Mouse (Mus musculus) kidney, embryonic 14.5 days (tissue): ENCODE data around the gene Wdr62. TPM values are rescaled to one million over a fixed set of nuclear protein-coding genes. Genes with fewer than 3 reads are reported as not detected.

Source experiments
- ATAC-seq: fragments of 200-750 bp; cut with Nextera tagmentation; 2 replicates; pipeline ENCODE4 v1.8.0; 2017; ENCODE audit warnings: moderate number of reproducible peaks, mild to moderate bottlenecking, moderate TSS enrichment, moderate library complexity; ENCODE audit not compliant: low FRiP score, low TSS enrichment
- H3K27ac ChIP-seq: fragments of 300-500 bp; sonication (generic); 2 replicates; pipeline ENCODE4 v1.5.1; 2014; ENCODE audit warnings: low read depth, mild to moderate bottlenecking, low read length, moderate library complexity, mixed read lengths
- H3K27me3 ChIP-seq: fragments of 300-500 bp; sonication (generic); 2 replicates; pipeline ENCODE4 v1.6.1; 2014; ENCODE audit warnings: mild to moderate bottlenecking, low read length; ENCODE audit not compliant: control insufficient read depth, insufficient read depth
- H3K36me3 ChIP-seq: fragments of 300-500 bp; sonication (generic); 2 replicates; pipeline ENCODE4 v1.6.1; 2014; ENCODE audit warnings: low read length, mixed read lengths; ENCODE audit not compliant: control insufficient read depth, insufficient read depth
- H3K4me1 ChIP-seq: fragments of 300-500 bp; sonication (generic); 2 replicates; pipeline ENCODE4 v1.6.1; 2014; ENCODE audit warnings: low read length, mixed read lengths; ENCODE audit not compliant: control insufficient read depth, insufficient read depth
- H3K4me2 ChIP-seq: fragments of 300-500 bp; sonication (generic); replicated peaks from 2 replicates; pipeline ENCODE4 v1.6.1; 2014; ENCODE audit warnings: low read depth, mild to moderate bottlenecking, low read length
- H3K4me3 ChIP-seq: fragments of 300-500 bp; sonication (generic); 2 replicates; pipeline ENCODE4 v1.5.1; 2014; ENCODE audit warnings: mild to moderate bottlenecking, low read length
- H3K9ac ChIP-seq: fragments of 300-500 bp; sonication (generic); 2 replicates; pipeline ENCODE4 v1.6.1; 2014; ENCODE audit warnings: low read depth, mild to moderate bottlenecking, low read length, moderate library complexity
- H3K9me3 ChIP-seq: fragments of 300-500 bp; sonication (generic); 2 replicates; pipeline ENCODE4 v1.6.1; 2016; ENCODE audit warnings: low read length; ENCODE audit not compliant: control insufficient read depth
- WGBS: fragments of 180-500 bp; shearing (Covaris S2); extraction: QIAGEN DNeasy Blood & Tissue Kit; methylation state at CpG from one replicate; pipeline ENCODE4 v1.1.7; 2014; 5-methylcytosine and 5-hydroxymethylcytosine counted together
- polyA plus RNA-seq: library from polyadenylated mRNA; unstranded; fragments of >200 nt; fragmentation: Nextera tagmentation; extraction: Ambion mirVana; gene quantifications from 2 replicates; pipeline ENCODE4 v1.2.1, GENCODE M21; 2014

The Wdr62 gene
- polyA plus RNA-seq, 1 experiment from 2014 or later, result 11.1 TPM

DNA sequence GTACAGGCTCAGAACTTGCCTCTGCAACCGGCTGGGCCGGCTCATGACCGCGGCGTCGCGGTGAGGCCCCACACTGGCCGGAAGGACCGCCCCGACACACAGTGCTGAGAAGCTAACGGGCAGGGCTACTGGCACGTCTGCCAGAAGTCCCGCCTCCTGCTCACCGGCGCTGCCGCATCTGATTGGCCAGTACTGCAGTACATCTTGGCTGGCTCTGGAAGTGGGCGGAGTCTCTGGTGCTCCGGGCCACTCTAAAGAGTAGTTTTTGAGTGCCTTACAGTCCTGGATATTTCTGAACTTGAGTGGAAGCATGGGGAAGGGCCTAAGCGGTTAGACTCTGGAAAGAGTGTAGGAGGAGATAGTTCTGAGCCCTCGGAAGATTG is 42.1 kb upstream of the Wdr62 start:
- H3K9me3 ChIP-seq, result peaks cover 3% of the 10 kb centered on the region; the same call in 1 of the 2 replicates
- peak overlapping the region; percentile 82 for H3K4me3 ChIP-seq
- peaks cover 16% of the 10 kb centered on the region for H3K4me1 ChIP-seq
- H3K9ac ChIP-seq, result peak overlapping the region; percentile 78
- WGBS, result under 1% methylated on average over 20 of the region's 20 CpGs
- peak overlapping the region; percentile 84 for H3K27ac ChIP-seq
- ATAC-seq, result peak; percentile 98
- no peaks in the 10 kb centered on the region for H3K27me3 ChIP-seq
- no peaks in the 10 kb centered on the region for H3K36me3 ChIP-seq
- H3K4me2 ChIP-seq, result peak overlapping the region; percentile 79

DNA sequence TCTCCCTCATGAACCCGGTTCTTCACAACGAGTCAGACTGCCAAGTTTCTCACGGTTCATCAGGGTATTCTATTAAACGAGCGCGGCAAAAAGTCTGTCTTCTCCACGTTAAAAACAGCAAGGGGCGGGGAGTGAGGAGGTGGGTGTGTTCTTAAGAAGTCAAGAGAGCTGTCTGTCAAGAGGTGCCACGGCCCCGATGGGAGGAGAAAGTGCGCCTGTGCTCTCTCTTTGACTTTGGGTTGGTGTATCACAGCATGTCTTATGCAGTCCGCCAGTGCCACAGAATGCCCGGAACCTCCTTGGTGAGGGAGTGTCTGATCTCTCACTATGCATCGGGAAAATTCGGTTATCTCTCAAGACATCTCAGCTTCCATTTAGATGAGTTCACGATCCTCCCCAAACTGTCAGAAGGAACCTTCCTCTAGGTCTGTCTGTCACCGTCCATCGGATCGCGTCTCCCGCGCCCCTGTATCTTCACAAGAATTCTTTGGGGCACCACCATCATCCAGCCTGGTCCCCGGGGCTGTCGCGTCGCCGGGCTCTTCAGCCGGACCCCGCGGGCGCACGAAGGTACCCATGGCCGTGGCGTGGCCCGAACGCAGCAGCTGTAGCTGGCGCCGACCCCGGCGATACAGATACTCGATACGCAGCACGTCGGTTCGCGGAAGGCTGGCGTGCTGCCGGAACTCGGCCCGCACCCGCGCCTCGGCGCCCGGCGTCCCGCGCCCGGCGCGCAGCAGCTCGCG is 41.5 kb upstream of the Wdr62 start, which contains the start of gene E130208F15Rik:
Gene E130208F15Rik, plus strand, starts transcription at position 202 of the 746 bp plus-strand sequence.
- WGBS, result under 1% methylated on average over 63 of the region's 63 CpGs

DNA sequence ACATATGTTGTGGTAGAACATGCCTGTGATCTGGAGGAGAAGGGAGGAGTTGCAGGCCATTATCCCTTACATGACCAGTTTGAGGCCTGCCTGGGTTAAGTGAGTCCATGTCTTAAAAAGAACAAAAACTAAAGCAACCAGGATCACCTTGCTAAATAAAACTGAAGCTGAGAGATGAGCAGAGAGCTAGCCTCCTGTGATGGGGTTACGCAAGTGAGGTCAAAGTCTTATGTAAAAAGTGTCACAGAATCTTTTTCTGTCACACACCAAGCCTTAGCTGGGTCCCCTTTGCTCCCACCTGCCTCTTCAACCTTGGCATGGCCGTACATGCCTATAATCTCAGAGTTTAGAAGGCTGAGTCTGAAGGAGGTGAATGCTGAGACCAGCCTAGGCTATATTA is 40.7 kb upstream of the Wdr62 start:
- H3K36me3 ChIP-seq, result no peaks in the 10 kb centered on the region
- ATAC-seq, result no peak
- peaks cover 3% of the 10 kb centered on the region; the same call in 1 of the 2 replicates for H3K9me3 ChIP-seq
- H3K4me1 ChIP-seq, result peaks cover 13% of the 10 kb centered on the region
- H3K4me2 ChIP-seq, result peak overlapping the region; percentile 79
- no peak overlapping the region for H3K27ac ChIP-seq
- no peaks in the 10 kb centered on the region for H3K27me3 ChIP-seq
- H3K4me3 ChIP-seq, result peak overlapping the region; percentile 82; the same call in 1 of the 2 replicates
- 82% methylated on average over 2 of the region's 2 CpGs for WGBS
- H3K9ac ChIP-seq, result no peak overlapping the region

More for the DNA sequence above, 41.5 kb upstream of the Wdr62 start, which contains the start of gene E130208F15Rik:
- H3K4me1 ChIP-seq, result peaks cover 13% of the 10 kb centered on the region
- peak; percentile 65 for ATAC-seq
- peak within 1 kb of the TSS; percentile 78 for H3K9ac ChIP-seq
- no peaks in the 10 kb centered on the region for H3K27me3 ChIP-seq
- H3K27ac ChIP-seq, result peak within 1 kb of the TSS; percentile 84
- H3K9me3 ChIP-seq, result peaks cover 3% of the 10 kb centered on the region; the same call in 1 of the 2 replicates
- H3K4me2 ChIP-seq, result peak within 1 kb of the TSS; percentile 79
- no peaks in the 10 kb centered on the region for H3K36me3 ChIP-seq
- peak within 1 kb of the TSS; percentile 82 for H3K4me3 ChIP-seq

DNA sequence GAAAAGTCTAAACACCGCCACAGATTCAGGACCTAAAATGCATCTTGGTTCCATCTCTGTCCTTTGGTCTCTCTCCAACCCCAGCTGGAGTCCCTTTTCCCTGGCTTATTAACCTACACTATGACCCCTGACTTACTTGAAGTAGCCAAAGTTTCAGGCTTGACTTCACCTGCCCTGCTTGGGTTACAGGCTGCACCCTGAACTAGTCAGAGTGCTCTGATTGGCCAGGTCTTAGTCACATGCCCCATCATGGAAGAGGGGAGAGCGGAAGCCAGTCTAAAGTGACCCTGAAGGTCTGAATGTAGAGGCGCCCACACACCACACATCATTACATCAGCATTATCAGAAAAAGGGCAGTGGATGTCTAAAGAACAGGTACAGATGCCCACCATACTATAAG is 37.9 kb upstream of the Wdr62 start:
- Histone ChIP-seq H3K4me2 (no peak overlapping the region), H3K4me1 (peaks cover 21% of the 10 kb centered on the region), H3K9ac (no peak overlapping the region), H3K4me3 (no peak overlapping the region), H3K9me3 (no peaks in the 10 kb centered on the region), H3K27me3 (no peaks in the 10 kb centered on the region), H3K36me3 (no peaks in the 10 kb centered on the region), H3K27ac (no peak overlapping the region)
- ATAC-seq, result no peak
- WGBS, result 70% methylated on average over 3 of the region's 3 CpGs

DNA sequence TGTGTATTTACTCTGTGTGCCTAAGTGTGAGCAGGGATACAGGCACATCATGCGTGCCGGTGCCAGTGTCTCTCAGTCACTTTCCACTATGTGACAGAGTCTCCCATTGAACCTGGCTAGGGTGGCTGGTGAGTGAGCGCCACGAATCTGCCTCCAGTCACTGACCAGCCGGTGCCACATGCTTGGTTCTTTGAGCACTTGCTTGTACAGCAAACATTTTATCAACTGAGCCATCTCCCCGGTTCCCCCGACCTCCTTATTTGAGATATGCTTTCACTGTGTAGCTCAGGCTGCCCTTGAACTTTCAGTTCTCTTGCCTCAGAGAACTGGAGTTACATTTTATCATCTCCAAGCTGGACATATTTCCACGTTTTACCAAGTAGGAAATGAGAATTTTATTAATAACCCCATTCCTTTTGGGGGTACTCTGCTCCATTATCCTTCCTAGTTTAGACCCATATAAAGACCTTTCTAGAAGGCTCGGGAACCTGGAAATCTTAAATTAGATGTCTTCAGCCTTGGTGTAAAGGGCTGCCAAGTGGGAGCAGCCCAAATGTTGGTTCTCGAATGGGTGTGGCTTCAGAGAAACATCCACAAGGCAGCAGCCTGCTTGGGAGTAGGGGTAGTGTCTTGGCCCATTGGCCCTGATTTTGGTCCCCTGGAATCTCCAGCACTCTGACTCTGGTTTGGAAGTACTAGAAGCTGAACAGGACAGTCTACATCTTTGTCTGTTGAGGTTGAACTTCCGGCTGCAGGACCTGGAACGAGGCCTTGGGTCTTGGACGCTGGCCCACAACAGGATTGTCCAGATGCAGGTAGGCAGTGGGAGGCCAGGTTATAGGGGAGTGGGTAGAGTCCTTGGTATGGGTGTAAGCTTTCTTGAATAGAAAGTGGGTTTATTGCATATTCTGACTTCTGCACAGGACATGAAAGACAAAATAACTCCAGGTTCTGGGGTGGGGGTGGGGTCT is 35.6 kb upstream of the Wdr62 start:
- Histone ChIP-seq H3K9me3 (no peaks in the 10 kb centered on the region), H3K27ac (no peak overlapping the region)

DNA sequence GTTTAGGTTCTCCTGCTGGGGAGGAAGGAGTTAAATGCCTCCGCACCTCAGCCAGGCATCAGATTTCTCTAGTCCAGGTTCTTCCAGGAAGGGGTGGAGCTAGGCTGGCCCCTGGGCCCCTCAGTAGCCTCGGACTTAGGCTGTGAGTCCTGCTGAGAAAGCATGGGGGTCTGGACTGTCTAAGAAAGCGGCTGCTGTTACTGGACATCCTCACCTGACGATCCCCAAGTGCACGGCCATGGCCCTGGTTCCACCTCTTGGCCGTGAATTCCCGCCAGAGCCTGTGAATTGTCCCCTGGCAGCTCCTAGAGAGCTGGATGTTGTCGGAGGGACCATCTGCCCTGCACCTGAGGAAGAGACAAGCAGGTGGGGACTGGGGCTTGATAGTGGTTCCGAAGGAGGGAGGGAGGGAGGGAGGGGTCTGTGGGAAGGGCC is 34.5 kb upstream of the Wdr62 start, which contains the start of gene Syne4:
Gene Syne4, plus strand, starts transcription at position 87 of the 435 bp plus-strand sequence.
- H3K27ac ChIP-seq, result peak within 1 kb of the TSS; percentile 71; the same call in 1 of the 2 replicates
- H3K4me3 ChIP-seq, result peak within 1 kb of the TSS; percentile 43
- no peaks in the 10 kb centered on the region for H3K9me3 ChIP-seq
- 0% methylated on average over 9 of the region's 9 CpGs for WGBS
- H3K4me2 ChIP-seq, result peak within 1 kb of the TSS; percentile 51
- H3K4me1 ChIP-seq, result peaks cover 9% of the 10 kb centered on the region; the same call in 1 of the 2 replicates
- ATAC-seq, result peak; percentile 83
- no peaks in the 10 kb centered on the region for H3K27me3 ChIP-seq
- peak within 1 kb of the TSS; percentile 58 for H3K9ac ChIP-seq
- peaks cover 6% of the 10 kb centered on the region; the same call in 1 of the 2 replicates for H3K36me3 ChIP-seq

More for the DNA sequence above, 35.6 kb upstream of the Wdr62 start:
- peak overlapping the region; percentile 51 for H3K4me2 ChIP-seq
- H3K9ac ChIP-seq, result peak overlapping the region; percentile 58
- peak overlapping the region; percentile 43 for H3K4me3 ChIP-seq
- H3K36me3 ChIP-seq, result peaks cover 4% of the 10 kb centered on the region; the same call in 1 of the 2 replicates
- WGBS, result 69% methylated on average over 13 of the region's 13 CpGs
- H3K27me3 ChIP-seq, result no peaks in the 10 kb centered on the region
- peaks cover 10% of the 10 kb centered on the region; the same call in 1 of the 2 replicates for H3K4me1 ChIP-seq
- no peak for ATAC-seq

DNA sequence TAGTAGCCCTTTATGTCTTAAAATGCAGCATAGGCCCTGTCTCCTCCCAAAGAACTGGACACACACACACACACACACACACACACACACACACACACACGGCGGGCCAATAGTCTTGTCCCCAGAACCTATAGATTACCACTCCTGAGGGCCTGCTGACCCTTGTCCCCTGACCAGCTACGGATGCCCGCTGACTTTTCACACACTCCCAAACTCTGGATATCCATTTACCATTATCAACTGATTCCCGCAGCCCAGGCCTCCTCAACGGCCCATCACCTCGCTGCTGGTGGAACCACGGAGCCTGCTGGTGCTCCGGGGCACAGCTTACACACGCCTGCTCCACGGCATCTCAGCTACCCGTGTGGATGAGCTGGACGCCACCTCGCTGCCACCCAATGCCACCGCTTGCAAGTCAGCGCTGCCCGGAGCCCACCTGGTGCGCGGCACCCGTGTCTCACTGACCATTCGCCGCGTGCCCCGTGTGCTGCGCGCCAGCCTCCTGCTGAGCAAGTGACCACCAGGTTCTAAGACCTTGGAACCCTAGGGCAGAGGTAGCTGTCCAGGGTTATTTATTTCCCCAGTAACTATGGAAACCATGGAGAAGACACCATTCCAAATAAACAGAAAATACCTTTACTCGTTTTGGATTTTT is 33.6 kb upstream of the Wdr62 start:
- 40% methylated on average over 27 of the region's 27 CpGs for WGBS
- H3K27ac ChIP-seq, result no peak overlapping the region

GRCm38 (mm10) chr7:30310136-30310535 is 29.9 kb upstream of the Wdr62 start:
- ATAC-seq, result no peak
- Histone ChIP-seq H3K36me3 (peaks cover 14% of the 10 kb centered on the region), H3K9ac (no peak overlapping the region), H3K27ac (no peak overlapping the region), H3K4me2 (no peak overlapping the region), H3K4me3 (no peak overlapping the region), H3K27me3 (no peaks in the 10 kb centered on the region), H3K9me3 (no peaks in the 10 kb centered on the region), H3K4me1 (peaks cover 15% of the 10 kb centered on the region; the same call in 1 of the 2 replicates)
- WGBS, result 91% methylated on average over 12 of the region's 12 CpGs

More for the DNA sequence above, 33.6 kb upstream of the Wdr62 start:
- peaks cover 13% of the 10 kb centered on the region; the same call in 1 of the 2 replicates for H3K4me1 ChIP-seq
- H3K27me3 ChIP-seq, result no peaks in the 10 kb centered on the region
- H3K9ac ChIP-seq, result no peak overlapping the region; the same call in 1 of the 2 replicates
- peaks cover 6% of the 10 kb centered on the region; the same call in 1 of the 2 replicates for H3K36me3 ChIP-seq
- H3K4me2 ChIP-seq, result no peak overlapping the region; the same call in 1 of the 2 replicates
- no peaks in the 10 kb centered on the region for H3K9me3 ChIP-seq
- H3K4me3 ChIP-seq, result no peak overlapping the region
- ATAC-seq, result no peak
